Mouse (Mus musculus) kidney, embryonic 16.5 days (tissue): ENCODE results near the gene Slc2a13. TPM values are rescaled to one million over a fixed set of nuclear protein-coding genes. Genes with fewer than 3 reads are reported as not detected.

Source experiments
- ATAC-seq: fragments of 200-750 bp; cut with Nextera tagmentation; 2 replicates; pipeline ENCODE4 v1.8.0; 2017; ENCODE audit warnings: moderate TSS enrichment; ENCODE audit not compliant: low FRiP score, low TSS enrichment
- H3K27ac ChIP-seq: fragments of 300-500 bp; sonication (generic); 2 replicates; pipeline ENCODE4 v1.5.1; 2014; ENCODE audit warnings: low read length
- H3K27me3 ChIP-seq: fragments of 300-500 bp; sonication (generic); 2 replicates; pipeline ENCODE4 v1.6.1; 2014; ENCODE audit warnings: low read length, control low read depth, mixed read lengths; ENCODE audit not compliant: insufficient read depth
- H3K36me3 ChIP-seq: fragments of 300-500 bp; sonication (generic); 2 replicates; pipeline ENCODE4 v1.6.1; 2014; ENCODE audit warnings: low read length, control low read depth, mixed read lengths; ENCODE audit not compliant: insufficient read depth
- H3K4me1 ChIP-seq: fragments of 300-500 bp; sonication (generic); 2 replicates; pipeline ENCODE4 v1.6.1; 2014; ENCODE audit warnings: low read length, control low read depth, mixed read lengths; ENCODE audit not compliant: insufficient read depth
- H3K4me2 ChIP-seq: fragments of 300-500 bp; sonication (generic); replicated peaks from 2 replicates; pipeline ENCODE4 v1.6.1; 2014; ENCODE audit warnings: low read depth, low read length
- H3K4me3 ChIP-seq: fragments of 300-500 bp; sonication (generic); 2 replicates; pipeline ENCODE4 v1.5.1; 2014; ENCODE audit warnings: mild to moderate bottlenecking, low read length
- H3K9ac ChIP-seq: fragments of 300-500 bp; sonication (generic); replicated peaks from 2 replicates; pipeline ENCODE4 v1.6.1; 2014; ENCODE audit warnings: low read length
- H3K9me3 ChIP-seq: fragments of 300-500 bp; sonication (generic); 2 replicates; pipeline ENCODE4 v1.6.1; 2016; ENCODE audit warnings: low read length, control low read depth
- WGBS: fragments of 180-500 bp; shearing (Covaris S2); extraction: QIAGEN DNeasy Blood & Tissue Kit; methylation state at CpG from one replicate; pipeline ENCODE4 v1.1.7; 2014; 5-methylcytosine and 5-hydroxymethylcytosine counted together
- polyA plus RNA-seq: library from polyadenylated mRNA; unstranded; fragments of >200 nt; fragmentation: Nextera tagmentation; extraction: Ambion mirVana; gene quantifications from 2 replicates; pipeline ENCODE4 v1.2.1, GENCODE M21; 2015

Gene Slc2a13
- polyA plus RNA-seq, 1 experiment from 2014 or later: 1.7 TPM

GRCm38 (mm10) chr15:91369736-91370449 lies 203.2 kb downstream of the Slc2a13 start:
- Histone ChIP-seq H3K27ac (no peak overlapping the region), H3K36me3 (no peaks in the 10 kb centered on the region), H3K9me3 (no peaks in the 10 kb centered on the region), H3K9ac (no peak overlapping the region), H3K4me1 (peaks cover 19% of the 10 kb centered on the region), H3K4me3 (no peak overlapping the region), H3K27me3 (no peaks in the 10 kb centered on the region), H3K4me2 (no peak overlapping the region)
- 80% methylated on average over 11 of the region's 11 CpGs for WGBS
- no peak for ATAC-seq

DNA sequence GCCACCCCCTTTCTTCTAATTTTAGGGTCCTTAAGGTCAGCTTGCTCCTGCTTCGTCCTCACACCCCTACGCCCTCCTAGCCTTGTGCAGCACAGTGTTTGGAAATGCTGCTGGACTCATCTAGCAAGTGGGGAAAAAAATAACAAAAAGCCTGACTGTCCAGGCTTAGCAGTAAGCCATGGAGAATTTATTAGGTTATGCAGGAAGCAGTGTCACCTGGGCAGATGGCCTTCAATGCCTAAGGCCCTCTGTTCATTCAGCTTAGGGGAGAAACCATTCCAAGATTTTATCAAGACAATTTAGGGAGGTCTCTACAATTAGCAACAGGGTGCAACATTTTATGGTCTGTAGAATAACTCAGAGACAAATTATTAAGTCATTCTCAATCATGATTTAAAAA lies 212.6 kb downstream of the Slc2a13 start:
- no peaks in the 10 kb centered on the region for H3K27me3 ChIP-seq
- H3K9ac ChIP-seq: no peak overlapping the region
- ATAC-seq: peak; percentile 39; the same call in 1 of the 2 replicates
- H3K36me3 ChIP-seq: no peaks in the 10 kb centered on the region
- H3K4me3 ChIP-seq: no peak overlapping the region
- H3K4me1 ChIP-seq: 0 out of 2 replicates have a peak, but pooled peaks cover 5% of the 10 kb centered on the region
- 48% methylated on average over 2 of the region's 2 CpGs for WGBS
- no peaks in the 10 kb centered on the region for H3K9me3 ChIP-seq
- H3K4me2 ChIP-seq: no peak overlapping the region
- H3K27ac ChIP-seq: no peak overlapping the region

GRCm38 (mm10) chr15:91351006-91351405 lies 222.1 kb downstream of the Slc2a13 start:
- ATAC-seq: no peak
- 67% methylated on average over 7 of the region's 7 CpGs for WGBS
- Histone ChIP-seq H3K9me3 (peaks cover 3% of the 10 kb centered on the region), H3K27me3 (no peaks in the 10 kb centered on the region), H3K4me2 (no peak overlapping the region), H3K36me3 (no peaks in the 10 kb centered on the region), H3K4me3 (no peak overlapping the region), H3K27ac (no peak overlapping the region), H3K4me1 (no peaks in the 10 kb centered on the region), H3K9ac (no peak overlapping the region)

DNA sequence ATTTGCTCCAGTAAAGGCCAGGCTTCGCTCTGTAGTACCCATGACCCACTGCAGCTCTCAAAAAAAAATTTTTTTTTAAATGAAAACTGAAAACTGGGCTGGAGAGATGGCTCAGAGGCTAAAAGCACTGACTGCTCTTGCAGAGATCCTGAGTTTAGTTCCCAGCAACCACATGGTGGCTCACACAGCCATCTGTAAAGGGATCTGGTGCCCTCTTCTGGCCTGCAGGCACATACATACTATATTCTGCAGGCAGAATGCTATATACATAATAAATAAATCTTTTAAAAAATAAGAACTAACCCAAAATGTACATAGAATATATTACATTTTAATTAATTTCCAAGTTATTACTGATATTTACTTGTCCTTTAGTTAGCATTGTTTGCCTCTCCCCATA lies 234.7 kb downstream of the Slc2a13 start:
- Histone ChIP-seq H3K4me2 (no peak overlapping the region), H3K9me3 (no peaks in the 10 kb centered on the region), H3K36me3 (no peaks in the 10 kb centered on the region), H3K27me3 (no peaks in the 10 kb centered on the region), H3K4me3 (no peak overlapping the region), H3K4me1 (no peaks in the 10 kb centered on the region), H3K27ac (no peak overlapping the region), H3K9ac (no peak overlapping the region)
- WGBS: 96% methylated on average over 1 of the region's 1 CpGs
- ATAC-seq: no peak

DNA sequence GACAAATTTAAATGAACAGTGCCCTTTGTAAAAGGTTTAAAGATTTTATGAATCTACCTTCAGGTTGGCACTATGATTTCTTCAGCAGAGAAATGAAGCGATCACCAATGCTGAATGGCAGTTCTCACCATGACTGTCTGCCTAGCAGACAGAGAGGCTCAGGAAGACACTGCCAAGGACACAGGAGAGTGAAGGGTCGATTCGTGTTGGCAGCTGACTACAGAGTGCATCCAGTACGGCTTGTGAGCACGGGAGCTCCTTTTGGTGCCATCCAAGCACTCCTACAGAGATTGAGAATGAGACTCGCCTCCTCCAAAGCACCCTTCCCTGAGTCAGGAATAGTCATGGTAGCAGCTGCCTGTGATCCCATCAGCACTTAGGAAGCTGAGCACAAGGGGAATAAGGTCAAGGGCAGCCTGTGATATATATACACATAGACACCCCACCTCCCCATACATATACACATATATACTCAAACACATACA lies 238.6 kb downstream of the Slc2a13 start:
- H3K27ac ChIP-seq: no peak overlapping the region
- H3K4me1 ChIP-seq: no peaks in the 10 kb centered on the region
- 85% methylated on average over 6 of the region's 6 CpGs for WGBS
- no peak overlapping the region for H3K4me2 ChIP-seq
- ATAC-seq: no peak
- H3K4me3 ChIP-seq: no peak overlapping the region
- no peaks in the 10 kb centered on the region for H3K9me3 ChIP-seq
- no peaks in the 10 kb centered on the region for H3K36me3 ChIP-seq
- no peaks in the 10 kb centered on the region for H3K27me3 ChIP-seq
- no peak overlapping the region for H3K9ac ChIP-seq

GRCm38 (mm10) chr15:91327748-91328147 lies 245.3 kb downstream of the Slc2a13 start:
- ATAC-seq: no peak
- WGBS: 63% methylated on average over 3 of the region's 3 CpGs
- H3K4me1 ChIP-seq: no peaks in the 10 kb centered on the region
- H3K9me3 ChIP-seq: no peaks in the 10 kb centered on the region
- H3K4me3 ChIP-seq: no peak overlapping the region
- no peak overlapping the region for H3K4me2 ChIP-seq
- no peaks in the 10 kb centered on the region for H3K27me3 ChIP-seq
- no peak overlapping the region for H3K27ac ChIP-seq
- no peak overlapping the region for H3K9ac ChIP-seq
- no peaks in the 10 kb centered on the region for H3K36me3 ChIP-seq

DNA sequence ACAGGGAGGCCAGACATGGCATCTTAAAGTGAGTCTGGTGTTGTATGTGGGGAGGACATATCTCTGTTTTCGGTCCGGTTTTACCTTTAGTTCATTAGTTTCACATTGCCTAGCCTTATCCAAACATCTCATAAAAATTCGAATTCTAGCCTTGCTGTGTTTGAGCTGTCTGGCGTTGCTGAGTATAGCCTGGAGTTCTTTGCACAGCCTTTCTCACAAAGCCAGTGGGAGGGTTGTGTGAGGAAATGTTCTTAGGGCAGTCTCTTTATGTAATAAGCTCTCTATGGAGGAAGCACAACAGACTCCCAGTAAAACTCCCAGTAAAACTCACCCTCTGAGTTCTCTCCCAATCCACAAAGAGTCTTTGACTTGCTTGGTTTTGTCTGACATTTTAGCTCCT lies 246.0 kb downstream of the Slc2a13 start:
- H3K36me3 ChIP-seq: no peaks in the 10 kb centered on the region
- no peaks in the 10 kb centered on the region for H3K27me3 ChIP-seq
- no peak overlapping the region for H3K4me3 ChIP-seq
- H3K4me1 ChIP-seq: no peaks in the 10 kb centered on the region
- no peaks in the 10 kb centered on the region for H3K9me3 ChIP-seq
- H3K9ac ChIP-seq: no peak overlapping the region
- ATAC-seq: no peak
- H3K4me2 ChIP-seq: no peak overlapping the region
- H3K27ac ChIP-seq: no peak overlapping the region
- 79% methylated on average over 4 of the region's 4 CpGs for WGBS

DNA sequence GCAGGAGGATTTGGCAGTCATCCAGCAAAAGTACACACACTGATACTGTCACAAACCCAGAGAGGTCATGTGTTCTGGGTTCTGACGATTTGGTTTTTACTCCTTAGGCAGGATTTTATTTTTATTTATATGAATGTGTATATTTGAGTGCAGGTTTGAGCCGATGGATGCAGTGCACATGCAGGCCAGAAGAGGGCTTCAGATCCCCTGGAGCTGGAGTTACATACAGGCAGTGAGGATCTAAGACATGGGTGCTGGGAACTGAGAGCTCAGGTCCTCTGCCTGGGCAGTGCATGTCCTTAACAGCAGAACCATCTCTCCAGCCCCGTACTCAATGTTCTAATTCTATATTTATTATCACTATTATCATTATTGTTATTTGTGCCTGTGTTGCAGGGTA lies 253.7 kb downstream of the Slc2a13 start:
- 67% methylated on average over 3 of the region's 3 CpGs for WGBS
- Histone ChIP-seq H3K27ac (no peak overlapping the region), H3K4me3 (no peak overlapping the region), H3K9me3 (no peaks in the 10 kb centered on the region), H3K4me2 (no peak overlapping the region), H3K36me3 (no peaks in the 10 kb centered on the region), H3K27me3 (no peaks in the 10 kb centered on the region), H3K4me1 (no peaks in the 10 kb centered on the region), H3K9ac (no peak overlapping the region)
- no peak for ATAC-seq

- H3K9ac ChIP-seq: no peak overlapping the region
- H3K9me3 ChIP-seq: no peaks in the 10 kb centered on the region
- no peak for ATAC-seq
- no peaks in the 10 kb centered on the region for H3K4me1 ChIP-seq
- H3K27ac ChIP-seq: no peak overlapping the region
- no peaks in the 10 kb centered on the region for H3K36me3 ChIP-seq
- H3K27me3 ChIP-seq: no peaks in the 10 kb centered on the region
- no peak overlapping the region for H3K4me3 ChIP-seq
- 80% methylated on average over 4 of the region's 4 CpGs for WGBS
- no peak overlapping the region for H3K4me2 ChIP-seq
These were observed 256.1 kb downstream of the Slc2a13 start for GRCm38 (mm10) chr15:91316964-91317363.
